Mouse (Mus musculus) olfactory bulb, adult 2 months (tissue): ENCODE measurements at regions not wholly inside any gene's neighbourhood (a gene's known extent, or its start where the extent isn't known, plus 50 kb on each side); places are given as distances from the start of the nearest gene placed in this dataset.

Experiments used
- H3K27ac ChIP-seq: fragments of 200-500 bp; 2 replicates; pipeline ENCODE4 v1.5.1; 2012; ENCODE audit warnings: low read depth, low read length; ENCODE audit not compliant: insufficient read depth
- H3K4me1 ChIP-seq: fragments of 200-500 bp; 2 replicates; pipeline ENCODE4 v1.6.1; 2012; ENCODE audit warnings: low read length; ENCODE audit not compliant: control insufficient read depth, insufficient read depth
- H3K4me3 ChIP-seq: fragments of 200-500 bp; 2 replicates; pipeline ENCODE4 v1.5.1; 2012; ENCODE audit warnings: mild to moderate bottlenecking, low read depth, low read length, moderate library complexity; ENCODE audit not compliant: insufficient read depth
- CTCF ChIP-seq: fragments of 200-500 bp; IDR thresholded peaks from 2 replicates; pipeline ENCODE4 v1.5.1; 2012; ENCODE audit warnings: low read depth, mild to moderate bottlenecking, low read length, moderate library complexity; ENCODE audit not compliant: insufficient read depth
- POLR2A ChIP-seq: fragments of 200-500 bp; IDR thresholded peaks from 2 replicates; pipeline ENCODE4 v1.6.1; 2012; ENCODE audit warnings: mild to moderate bottlenecking, low read depth, low read length, moderate library complexity; ENCODE audit not compliant: insufficient read depth
- WGBS: fragments of 180-500 bp; shearing (Covaris S2); methylation state at CpG from one replicate; pipeline ENCODE4 v1.1.7; 2018; 5-methylcytosine and 5-hydroxymethylcytosine counted together

- WGBS = 86% methylated on average over 12 of the region's 12 CpGs
- Histone ChIP-seq H3K4me1 (no peaks in the 10 kb centered on the region), H3K4me3 (no peak overlapping the region), H3K27ac (no peak overlapping the region)
- TF ChIP-seq CTCF = no peak
- TF ChIP-seq POLR2A = no peak
Measured at GRCm38 (mm10) chr16:92883821-92884272, 57.9 kb upstream of the Runx1 start.

GRCm38 (mm10) chr16:92880356-92881043 is 54.6 kb upstream of the Runx1 start:
- H3K4me3 ChIP-seq = no peak overlapping the region
- no peak for TF ChIP-seq CTCF
- no peak for TF ChIP-seq POLR2A
- H3K4me1 ChIP-seq = no peaks in the 10 kb centered on the region
- H3K27ac ChIP-seq = no peak overlapping the region
- WGBS = 91% methylated on average over 3 of the region's 3 CpGs

DNA sequence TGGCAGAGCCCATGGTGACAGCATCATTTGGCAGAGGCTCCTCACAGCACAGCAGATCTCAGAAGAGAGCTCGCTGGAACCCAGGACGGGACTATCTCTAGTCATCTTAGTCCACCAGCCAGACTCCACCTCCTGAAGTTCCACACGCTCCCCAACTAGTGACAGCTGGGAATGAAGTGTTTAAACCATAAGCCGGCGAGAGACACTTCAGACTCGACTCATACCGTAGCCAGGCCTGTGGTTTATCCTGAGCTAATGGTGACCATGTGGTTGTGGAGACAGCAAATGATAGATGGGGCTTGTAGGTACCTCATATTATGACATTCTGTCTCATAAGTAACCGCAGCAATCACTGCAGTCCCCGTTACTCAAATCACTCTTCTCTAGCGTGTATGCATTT is 52.1 kb upstream of the Runx1 start:
- Histone ChIP-seq H3K4me1 (no peaks in the 10 kb centered on the region), H3K27ac (no peak overlapping the region), H3K4me3 (no peak overlapping the region)
- no peak for TF ChIP-seq CTCF
- no peak for TF ChIP-seq POLR2A
- 94% methylated on average over 10 of the region's 10 CpGs for WGBS
